Mouse (Mus musculus): ENCODE data around the gene Gm7137.

DNA sequence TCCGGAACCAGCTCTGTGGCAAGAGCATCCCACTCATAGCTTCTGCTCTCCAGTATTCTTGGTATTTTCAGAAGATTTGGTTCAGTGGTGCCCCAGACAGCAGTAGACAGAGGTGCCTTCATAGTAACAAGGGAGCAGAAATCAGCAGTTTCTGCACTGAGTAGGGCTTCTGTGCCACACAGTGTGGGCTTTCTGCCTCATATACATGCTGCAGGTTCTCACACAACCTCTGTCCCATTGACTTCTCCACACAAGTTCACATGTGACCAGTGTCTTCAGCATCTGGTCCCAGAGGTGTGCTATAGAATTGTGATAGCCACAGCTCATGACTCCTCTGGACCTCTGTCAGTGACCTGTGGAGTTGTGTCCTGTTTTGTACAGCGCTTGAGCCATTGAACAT is 621 bp upstream of the Gm7137 start:
- no peak for TF ChIP-seq CTCF (IDR thresholded peaks at IDR 0.05; ENCODE audit: low read depth, low read length)
- TF ChIP-seq EP300 (IDR thresholded peaks at IDR 0.05; ENCODE audit: insufficient read depth, low read depth, low read length), result no peak
- TF ChIP-seq POLR2A (IDR thresholded peaks at IDR 0.05; ENCODE audit: insufficient read depth, low read length), result no peak
